Mouse (Mus musculus) skeletal muscle tissue, adult 2 months (tissue): ENCODE data around the gene Fat3.

Experiments
- DNase-seq: peaks from one replicate; pipeline ENCODE4 v3.0.0-alpha.2; 2012; ENCODE audit warnings: low read depth, low spot score

Gene Fat3

DNA sequence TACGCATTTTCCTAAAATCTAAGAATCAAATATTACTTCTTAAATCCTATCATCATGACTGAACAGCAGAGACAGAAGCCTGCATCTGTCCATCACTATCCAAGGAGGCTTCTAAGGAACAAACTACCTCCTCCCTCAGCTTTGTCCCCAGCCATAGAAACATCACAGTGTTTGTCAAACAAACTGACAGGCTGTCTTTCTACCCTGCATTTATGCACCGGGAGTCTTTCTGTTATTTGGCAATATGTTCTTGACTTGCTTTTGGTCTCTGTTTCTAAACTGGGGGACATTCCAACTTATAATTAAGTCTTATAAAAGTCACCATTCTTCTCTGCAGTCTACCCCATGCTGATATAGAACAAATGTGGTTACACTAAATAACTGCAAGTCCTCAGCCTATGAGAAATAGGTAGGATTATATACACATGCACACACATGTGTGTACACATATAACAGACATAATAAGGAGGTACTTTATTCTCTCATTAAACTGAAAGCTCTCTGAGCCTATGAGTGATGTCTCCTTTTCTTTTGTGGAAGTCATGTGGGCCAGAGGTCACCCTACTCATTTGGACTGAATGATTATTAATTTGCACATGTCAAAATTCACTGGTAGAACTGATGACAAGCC is 244.4 kb downstream of the Fat3 start:
- no peak for DNase-seq

DNA sequence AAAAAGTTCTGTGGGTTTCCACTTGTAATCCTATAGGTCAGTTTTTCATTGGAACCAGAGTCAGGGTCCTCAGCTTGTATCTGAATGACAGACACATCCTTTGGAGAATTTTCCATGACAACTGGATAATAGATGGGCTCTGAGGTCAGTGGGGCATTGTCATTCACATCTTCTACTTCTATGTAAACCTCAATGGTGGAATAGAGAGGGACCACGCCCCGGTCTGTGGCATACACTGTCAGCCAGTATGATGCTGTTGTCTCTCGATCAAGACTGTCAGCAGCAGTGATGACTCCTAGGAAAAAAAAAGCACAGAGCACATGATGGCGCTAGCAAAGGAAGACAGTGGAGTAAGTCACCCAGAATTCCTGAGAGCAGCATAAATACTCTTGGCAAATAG is 254.3 kb downstream of the Fat3 start:
- DNase-seq: no peak

DNA sequence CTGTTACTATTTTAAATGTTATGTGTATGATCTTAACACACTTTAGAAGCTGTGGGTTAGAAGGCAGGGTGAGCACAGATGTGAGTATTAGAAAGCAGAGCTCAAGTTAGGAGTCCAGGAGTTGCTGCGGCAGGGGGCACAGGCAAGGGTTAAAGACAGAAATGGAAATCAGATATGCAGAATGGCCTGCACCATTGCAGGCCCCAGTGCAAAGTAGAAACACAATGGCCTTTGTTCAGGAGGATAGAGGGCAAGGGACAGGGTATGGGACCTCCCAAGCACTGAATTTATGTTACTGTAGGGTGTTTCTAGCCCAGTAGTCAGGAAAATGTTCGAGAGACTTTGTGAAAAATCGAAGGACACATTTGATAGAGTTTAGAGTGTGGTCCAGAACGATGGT is 269.5 kb downstream of the Fat3 start:
- no peak for DNase-seq

DNA sequence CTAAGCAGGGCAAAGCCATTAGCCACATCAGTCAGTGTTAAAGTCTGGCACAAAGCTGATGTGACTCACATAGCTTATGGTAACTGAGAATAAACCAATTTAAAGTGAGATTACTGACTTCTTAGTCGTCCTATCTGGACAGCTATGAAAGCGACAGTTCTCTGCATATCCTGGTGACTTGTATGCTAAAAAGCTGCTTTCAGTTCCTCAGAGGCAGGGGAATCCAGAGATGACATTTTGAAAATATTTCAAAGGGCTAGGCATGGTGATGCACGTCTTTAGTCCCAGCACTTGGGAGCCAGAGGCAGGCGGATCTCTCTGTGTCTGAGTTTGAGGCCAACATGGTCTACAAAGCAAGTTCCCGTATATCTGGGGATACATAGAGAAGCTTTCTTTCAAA is 272.2 kb downstream of the Fat3 start:
- DNase-seq: no peak

- DNase-seq: no peak
Observed at GRCm38 (mm10) chr9:16227398-16227797, 273.7 kb downstream of the Fat3 start.

- no peak for DNase-seq
Observed at GRCm38 (mm10) chr9:16226545-16226944, 274.5 kb downstream of the Fat3 start.

GRCm38 (mm10) chr9:16221885-16222284 is 279.2 kb downstream of the Fat3 start:
- DNase-seq: peak; percentile 5

DNA sequence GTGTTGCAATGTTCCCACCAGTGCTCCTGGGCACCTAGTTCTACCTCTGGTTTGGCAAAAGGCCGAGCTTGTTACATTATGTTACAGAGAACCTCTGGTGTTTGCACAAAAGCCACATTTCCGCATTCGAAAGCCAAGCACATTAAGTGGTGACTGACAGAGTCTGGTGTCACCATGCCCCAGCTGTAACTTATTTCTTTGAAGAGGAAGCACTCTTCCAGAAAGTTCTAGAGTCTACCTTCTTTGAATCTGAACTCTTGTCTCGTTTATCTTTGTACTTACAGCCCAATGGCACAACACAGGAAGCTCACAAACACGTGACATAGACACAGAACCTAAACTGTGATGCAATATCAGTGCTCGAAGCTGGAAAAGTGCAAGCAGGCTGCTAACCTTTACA is 284.9 kb downstream of the Fat3 start:
- DNase-seq: peak; percentile 6

- DNase-seq: peak; percentile 48
Observed at GRCm38 (mm10) chr9:16214731-16215681, 286.1 kb downstream of the Fat3 start.

DNA sequence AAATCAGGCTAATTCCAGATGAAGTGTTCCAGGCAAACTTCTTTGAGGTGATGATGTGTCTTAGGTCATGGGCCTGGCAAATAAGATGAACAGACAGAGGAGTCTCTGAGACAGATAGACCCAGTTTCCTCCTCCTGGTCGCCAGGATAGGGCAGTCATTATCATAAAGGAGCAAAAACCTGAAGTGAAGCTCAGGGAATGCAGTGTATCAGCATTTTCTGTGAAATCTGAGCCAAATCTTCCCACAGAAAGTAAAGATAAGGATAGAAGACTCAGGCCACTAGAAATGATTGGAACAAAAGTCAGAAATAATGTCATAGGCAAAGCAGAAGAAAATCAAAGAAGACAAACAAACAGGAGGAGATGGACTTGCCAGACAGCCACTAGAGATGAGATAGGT is 287.8 kb downstream of the Fat3 start:
- DNase-seq: no peak

DNA sequence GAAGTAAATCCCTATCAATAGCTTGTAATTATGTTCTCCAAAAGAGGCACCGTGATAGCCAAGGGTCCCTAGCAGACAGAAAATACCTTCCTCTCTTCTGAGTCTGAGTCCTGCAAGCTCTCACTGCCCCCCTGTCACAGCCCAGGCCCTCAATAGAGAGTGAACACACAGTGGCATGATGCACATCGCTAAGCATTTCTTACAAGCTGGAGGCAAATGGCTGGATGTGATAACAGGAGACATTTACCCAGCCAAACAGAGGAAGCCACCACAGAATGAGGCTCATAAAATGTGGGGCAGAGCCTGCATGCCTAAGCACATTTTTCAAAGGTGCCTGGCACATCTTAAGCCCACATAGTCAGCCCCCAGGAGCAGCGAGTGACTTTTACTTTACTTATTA is 288.5 kb downstream of the Fat3 start:
- DNase-seq: no peak

DNA sequence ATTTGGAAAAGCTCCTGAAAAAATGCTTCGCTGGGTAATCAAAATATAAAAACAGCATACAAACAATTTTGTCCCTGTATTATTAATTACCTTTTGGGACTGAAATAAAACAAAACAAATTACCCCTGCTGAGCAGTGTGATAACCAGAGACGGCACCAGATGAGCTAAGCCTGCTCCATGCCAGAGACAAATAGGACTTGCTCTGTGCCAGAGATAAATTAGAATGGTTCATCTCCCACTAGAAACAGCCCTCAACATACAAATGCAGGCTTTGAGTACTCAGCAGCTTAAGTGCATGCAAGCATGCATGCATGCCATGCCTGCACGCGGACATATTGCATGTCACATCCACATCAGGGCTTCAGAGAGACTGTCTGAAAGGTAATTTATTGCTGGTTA is 288.9 kb downstream of the Fat3 start:
- no peak for DNase-seq

- DNase-seq: no peak
Observed at GRCm38 (mm10) chr9:16211468-16211867, 289.6 kb downstream of the Fat3 start.

DNA sequence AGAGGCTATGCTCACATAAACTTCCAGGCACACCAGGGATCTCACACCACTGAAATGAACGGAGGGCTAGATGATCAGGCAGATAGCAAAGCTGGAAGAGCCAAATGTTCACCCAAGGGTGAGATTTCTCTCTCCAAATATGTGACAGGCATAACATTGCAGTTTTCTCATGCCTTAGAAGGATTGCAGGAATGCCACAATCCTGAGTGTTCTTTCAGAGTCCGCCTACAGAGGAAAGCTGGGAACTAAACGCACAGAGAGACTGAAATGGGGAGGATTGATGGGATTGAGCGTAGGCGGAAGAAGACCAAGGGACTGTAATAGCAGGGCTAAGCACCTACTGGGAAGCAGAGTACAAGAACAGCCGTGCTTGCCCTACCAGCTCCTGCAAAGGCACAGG is 298.8 kb downstream of the Fat3 start:
- DNase-seq: no peak

GRCm38 (mm10) chr9:16200948-16201347 is 300.1 kb downstream of the Fat3 start:
- DNase-seq: no peak

GRCm38 (mm10) chr9:16186461-16186860 is 314.6 kb downstream of the Fat3 start:
- DNase-seq: no peak

- no peak for DNase-seq
Observed at GRCm38 (mm10) chr9:16169238-16169637, 331.8 kb downstream of the Fat3 start.

GRCm38 (mm10) chr9:16168051-16168450 is 333.0 kb downstream of the Fat3 start:
- DNase-seq: no peak

GRCm38 (mm10) chr9:16159366-16159765 is 341.7 kb downstream of the Fat3 start:
- no peak for DNase-seq

GRCm38 (mm10) chr9:16153580-16153930 is 347.5 kb downstream of the Fat3 start:
- no peak for DNase-seq

DNA sequence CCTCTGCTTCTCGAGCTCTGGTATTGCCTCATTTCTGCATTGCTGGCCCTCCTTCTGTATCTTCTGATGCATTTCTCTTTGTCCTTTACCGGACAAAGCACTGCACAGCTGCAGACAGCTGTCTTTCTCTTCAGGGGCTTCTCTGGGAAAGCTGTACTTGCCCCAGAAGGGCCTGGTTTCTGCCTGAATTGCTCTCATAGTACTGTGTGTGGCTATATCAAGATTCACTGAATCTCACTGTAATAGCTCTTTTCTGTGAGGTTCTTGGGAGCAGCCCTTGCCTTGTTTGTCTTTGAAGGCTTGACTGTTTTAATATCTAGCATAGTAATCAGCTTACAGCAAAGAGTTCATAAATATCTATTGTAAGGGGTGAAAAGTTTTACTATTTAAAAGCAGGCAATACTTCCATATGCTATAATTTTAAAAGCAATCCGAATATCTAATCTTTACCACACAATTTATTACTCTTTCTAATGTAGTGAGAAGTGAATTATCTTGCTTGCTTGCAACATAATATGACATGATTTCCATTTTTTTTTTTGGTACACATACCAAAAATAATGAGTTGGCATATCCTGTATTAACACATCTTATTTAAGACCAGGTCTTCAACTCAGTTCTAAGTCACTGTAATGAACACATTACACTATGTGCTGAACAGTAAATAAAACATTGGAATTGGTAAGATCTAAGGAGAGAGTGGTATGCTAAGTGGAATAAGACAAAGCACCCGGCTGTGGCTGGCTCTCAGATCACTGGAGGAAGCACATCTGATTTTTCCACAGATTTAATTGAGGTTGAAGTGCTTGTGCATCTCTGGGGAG is 348.1 kb downstream of the Fat3 start:
- no peak for DNase-seq

DNA sequence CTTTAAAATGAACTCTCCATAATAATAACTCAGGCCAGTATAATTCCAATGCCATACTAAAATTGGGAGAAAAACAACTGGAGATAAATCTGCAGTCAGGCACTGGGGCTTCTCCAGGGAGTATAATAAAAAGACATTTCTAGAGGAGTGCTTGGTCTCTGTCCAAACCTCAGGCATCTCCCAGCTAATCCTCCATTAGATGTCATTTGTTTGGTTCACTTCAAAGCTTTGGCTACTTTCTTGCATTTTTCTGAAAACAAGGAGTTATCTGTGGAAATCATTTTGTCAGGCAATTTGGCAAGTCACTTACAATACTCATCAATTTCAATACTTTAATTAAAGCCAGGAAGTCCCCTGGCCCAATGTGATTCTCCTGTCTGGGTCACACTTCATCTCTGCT is 351.0 kb downstream of the Fat3 start:
- no peak for DNase-seq
